Mouse (Mus musculus): ENCODE measurements around the gene Mllt3.

Mllt3 gene

GRCm38 (mm10) chr4:87870563-87870962 is 162.6 kb downstream of the Mllt3 start:
- DNase-seq: no peak

- no peak for DNase-seq
Observed at GRCm38 (mm10) chr4:87866564-87866963, 166.6 kb downstream of the Mllt3 start.

- no peak for DNase-seq
Observed at GRCm38 (mm10) chr4:87865848-87866247, 167.3 kb downstream of the Mllt3 start.

GRCm38 (mm10) chr4:87865041-87865440 is 168.1 kb downstream of the Mllt3 start:
- no peak for DNase-seq

- DNase-seq: no peak
Observed at GRCm38 (mm10) chr4:87863212-87863611, 170.0 kb downstream of the Mllt3 start.

- DNase-seq: no peak
Observed at GRCm38 (mm10) chr4:87860723-87861122, 172.4 kb downstream of the Mllt3 start.

GRCm38 (mm10) chr4:87859148-87859547 is 174.0 kb downstream of the Mllt3 start:
- DNase-seq: no peak

GRCm38 (mm10) chr4:87857982-87858381 is 175.2 kb downstream of the Mllt3 start:
- no peak for DNase-seq

- DNase-seq: no peak
Observed at GRCm38 (mm10) chr4:87852461-87852860, 180.7 kb downstream of the Mllt3 start.

GRCm38 (mm10) chr4:87850051-87850450 is 183.1 kb downstream of the Mllt3 start:
- DNase-seq: no peak

GRCm38 (mm10) chr4:87844668-87845210 is 188.4 kb downstream of the Mllt3 start:
- DNase-seq: no peak

GRCm38 (mm10) chr4:87840210-87840910 is 192.8 kb downstream of the Mllt3 start:
- DNase-seq: no peak

- no peak for DNase-seq
Observed at GRCm38 (mm10) chr4:87838716-87839115, 194.4 kb downstream of the Mllt3 start.

GRCm38 (mm10) chr4:87837471-87838361 is 195.4 kb downstream of the Mllt3 start:
- no peak for DNase-seq

GRCm38 (mm10) chr4:87836257-87836656 is 196.9 kb downstream of the Mllt3 start:
- no peak for DNase-seq

GRCm38 (mm10) chr4:87835191-87835590 is 198.0 kb downstream of the Mllt3 start:
- DNase-seq: no peak

GRCm38 (mm10) chr4:87834310-87834709 is 198.9 kb downstream of the Mllt3 start:
- DNase-seq: no peak

- no peak for DNase-seq
Observed at GRCm38 (mm10) chr4:87830794-87831306, 202.3 kb downstream of the Mllt3 start.

GRCm38 (mm10) chr4:87829426-87830063 is 203.6 kb downstream of the Mllt3 start:
- no peak for DNase-seq

GRCm38 (mm10) chr4:87826336-87826735 is 206.8 kb downstream of the Mllt3 start:
- no peak for DNase-seq

- no peak for DNase-seq
Observed at GRCm38 (mm10) chr4:87823623-87824022, 209.5 kb downstream of the Mllt3 start.

- DNase-seq: no peak
Observed at GRCm38 (mm10) chr4:87823191-87823590, 210.0 kb downstream of the Mllt3 start.

- DNase-seq: no peak
Observed at GRCm38 (mm10) chr4:87820911-87821310, 212.3 kb downstream of the Mllt3 start.
